Mouse (Mus musculus) gastrocnemius, adult 2 months (tissue): ENCODE measurements at regions not wholly inside any gene's neighbourhood (a gene's known extent, or its start where the extent isn't known, plus 50 kb on each side); places are given as distances from the start of the nearest gene placed in this dataset.

Experiments used
- DNase-seq: peaks from one replicate; pipeline ENCODE4 v3.0.0; 2022
- H3K27ac ChIP-seq: fragments of 200-600 bp; 2 replicates; pipeline ENCODE4 v1.8.1; 2022; ENCODE audit warnings: mild to moderate bottlenecking
- H3K4me3 ChIP-seq: fragments of 200-600 bp; 2 replicates; pipeline ENCODE4 v1.8.1; 2022; ENCODE audit warnings: mild to moderate bottlenecking, moderate library complexity
- CTCF ChIP-seq: fragments of 200-600 bp; IDR thresholded peaks from 2 replicates; pipeline ENCODE4 v1.8.1; 2022; ENCODE audit warnings: antibody characterized with exemption, mild to moderate bottlenecking, moderate library complexity
- intact Hi-C: fragments of 180-260 bp; cut with DNase I; formaldehyde crosslinking; loops from one replicate; pipeline ENCODE4 v1.15.1; 2025

DNA sequence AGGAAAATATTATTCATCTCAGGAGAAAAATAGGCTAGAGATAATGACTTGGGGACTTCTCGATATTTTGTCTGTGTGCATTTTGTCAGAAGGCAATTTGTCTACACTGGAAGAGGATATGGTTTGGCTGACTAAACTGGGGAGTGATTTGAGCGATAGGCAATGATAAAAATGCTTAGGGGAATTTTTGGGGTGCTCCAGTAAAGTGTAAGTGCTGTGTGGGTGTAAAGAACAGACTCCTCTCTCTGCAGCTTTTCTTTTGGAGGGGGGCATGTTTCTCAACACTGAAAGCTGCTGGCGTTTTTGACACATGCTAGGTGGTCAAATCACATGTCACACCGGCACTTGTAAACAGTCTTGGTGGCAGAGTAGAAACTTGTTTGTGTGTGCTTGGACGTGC is 171.4 kb downstream of the Kcnrg start:
- Histone ChIP-seq H3K4me3 (no peak overlapping the region), H3K27ac (no peak overlapping the region)
- no peak for DNase-seq
- intact Hi-C loops = no loop called here
- no peak for TF ChIP-seq CTCF

DNA sequence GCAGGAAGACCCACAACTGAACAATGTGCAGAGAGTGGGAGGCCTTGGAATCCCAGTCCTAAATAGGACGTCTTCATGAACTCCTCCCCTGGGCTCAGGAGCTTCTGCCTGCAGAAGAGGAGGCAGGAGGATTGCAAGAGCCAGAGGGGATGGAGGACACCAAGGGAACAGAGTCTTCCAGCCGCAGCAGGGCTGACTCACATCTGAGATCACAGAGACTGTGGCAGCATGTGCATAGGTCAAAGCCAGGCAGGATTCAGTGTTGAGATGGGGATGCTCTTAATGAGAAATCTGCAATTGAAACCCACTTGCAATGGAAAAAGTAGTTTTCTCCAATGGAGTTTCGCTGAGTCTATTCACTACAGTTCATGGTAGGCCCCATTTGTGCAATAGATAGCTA is 175.9 kb downstream of the Kcnrg start:
- Histone ChIP-seq H3K27ac (no peak overlapping the region), H3K4me3 (no peak overlapping the region)
- TF ChIP-seq CTCF = no peak
- DNase-seq = no peak
- intact Hi-C loops = no loop called here

DNA sequence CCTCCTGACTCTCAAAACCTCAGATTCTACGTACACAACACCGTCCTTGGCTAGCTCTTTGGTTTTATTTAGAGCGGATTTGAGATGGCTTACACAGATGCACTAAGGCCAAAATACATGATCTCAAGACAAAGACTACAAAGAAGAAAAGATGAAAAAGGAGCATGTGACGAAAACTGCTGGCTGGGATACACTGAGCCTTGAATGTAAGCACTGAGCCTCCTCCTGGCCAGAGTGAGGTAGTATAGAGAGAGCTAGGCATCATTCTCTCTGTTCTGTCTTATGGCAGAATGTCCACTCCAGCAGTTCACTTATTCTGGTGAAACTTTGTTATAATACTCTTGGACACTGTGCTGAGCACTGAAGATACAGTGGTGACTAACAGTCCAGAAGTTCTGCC is 177.4 kb downstream of the Kcnrg start:
- no peak for DNase-seq
- peak; percentile 9; the same call in 1 of the 2 replicates for TF ChIP-seq CTCF
- intact Hi-C loops = no loop called here
- Histone ChIP-seq H3K27ac (no peak overlapping the region), H3K4me3 (no peak overlapping the region)

DNA sequence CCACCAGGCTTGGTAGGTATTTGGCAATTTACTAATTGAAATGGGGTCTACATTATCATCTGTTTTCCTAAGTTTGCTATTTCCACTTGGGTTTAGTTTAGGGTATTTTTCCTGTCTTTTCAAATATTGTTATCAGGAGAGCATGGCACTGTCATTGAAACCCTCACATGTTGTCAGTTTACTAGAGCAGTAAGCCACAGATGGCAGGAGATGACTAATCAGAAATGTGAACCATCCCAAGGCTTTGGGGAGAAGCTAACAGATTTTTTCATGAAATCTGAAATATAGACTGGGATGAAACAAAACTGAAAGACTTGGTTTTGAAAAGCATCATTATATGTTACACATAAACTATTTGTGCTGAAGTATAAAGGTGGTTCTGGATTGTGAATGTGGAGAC is 178.8 kb downstream of the Kcnrg start:
- Histone ChIP-seq H3K4me3 (no peak overlapping the region), H3K27ac (no peak overlapping the region)
- intact Hi-C loops = no loop called here
- DNase-seq = no peak
- TF ChIP-seq CTCF = no peak

DNA sequence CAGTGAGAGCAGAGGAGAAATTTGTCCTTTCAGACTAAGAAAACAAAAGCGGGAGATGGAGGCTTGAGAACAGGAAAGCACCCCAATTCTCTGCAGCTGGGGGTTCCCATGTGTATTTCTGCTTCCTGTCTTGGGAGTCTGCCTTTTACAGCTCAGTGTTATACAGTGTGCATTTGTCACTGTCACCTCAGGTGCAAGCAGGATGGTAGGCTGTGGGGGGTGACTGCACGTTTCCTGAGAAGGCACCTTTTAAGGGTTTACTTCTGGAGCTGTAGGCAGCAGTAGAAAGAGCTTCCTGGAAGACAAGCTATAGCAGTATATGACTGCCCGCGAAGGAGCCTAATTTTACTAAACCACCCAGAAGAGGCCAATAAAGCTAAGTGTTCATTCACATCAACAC is 180.5 kb downstream of the Kcnrg start:
- Histone ChIP-seq H3K4me3 (no peak overlapping the region), H3K27ac (no peak overlapping the region)
- DNase-seq = no peak
- intact Hi-C loops = no loop called here
- TF ChIP-seq CTCF = no peak

DNA sequence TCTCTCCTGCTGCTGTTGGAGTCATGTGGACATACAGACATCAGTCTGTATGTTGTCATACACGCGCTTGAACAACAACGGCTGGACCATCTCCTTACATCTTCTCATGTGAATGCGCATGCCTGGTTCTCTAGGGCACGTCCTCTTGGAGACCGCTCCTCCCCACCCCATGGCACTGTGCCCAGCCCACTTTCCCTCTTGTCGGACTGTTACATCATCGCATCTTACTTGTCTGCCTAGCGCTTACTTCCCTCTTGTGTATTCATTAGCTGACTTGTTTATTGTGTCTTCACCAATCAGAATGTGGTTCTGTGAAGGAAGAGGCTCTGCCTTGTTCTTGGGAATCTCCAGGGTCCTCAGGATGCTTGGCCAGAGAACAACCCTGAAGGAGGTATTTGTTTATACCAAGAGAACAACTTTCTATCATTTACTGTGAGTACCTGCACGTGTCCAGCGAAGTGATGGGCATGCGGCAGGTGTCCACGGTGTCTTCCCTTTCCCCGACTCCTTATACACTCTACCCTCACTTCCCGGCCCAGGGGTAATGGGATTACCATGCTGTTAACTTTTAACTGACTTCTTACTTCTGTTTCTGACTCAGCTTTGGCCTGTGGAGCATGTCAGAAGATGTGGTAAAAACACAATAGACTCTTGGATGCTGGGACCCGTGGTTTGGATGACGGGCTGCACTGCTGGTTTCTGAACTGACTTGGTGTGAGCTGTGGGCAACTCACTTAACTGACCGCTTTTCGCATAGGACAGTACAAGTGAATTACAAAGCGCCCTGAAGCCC is 181.9 kb downstream of the Kcnrg start:
- intact Hi-C loops = no loop called here
- Histone ChIP-seq H3K27ac (no peak overlapping the region), H3K4me3 (peak overlapping the region; percentile 29)
- no peak for TF ChIP-seq CTCF
- peak; percentile 77 for DNase-seq

DNA sequence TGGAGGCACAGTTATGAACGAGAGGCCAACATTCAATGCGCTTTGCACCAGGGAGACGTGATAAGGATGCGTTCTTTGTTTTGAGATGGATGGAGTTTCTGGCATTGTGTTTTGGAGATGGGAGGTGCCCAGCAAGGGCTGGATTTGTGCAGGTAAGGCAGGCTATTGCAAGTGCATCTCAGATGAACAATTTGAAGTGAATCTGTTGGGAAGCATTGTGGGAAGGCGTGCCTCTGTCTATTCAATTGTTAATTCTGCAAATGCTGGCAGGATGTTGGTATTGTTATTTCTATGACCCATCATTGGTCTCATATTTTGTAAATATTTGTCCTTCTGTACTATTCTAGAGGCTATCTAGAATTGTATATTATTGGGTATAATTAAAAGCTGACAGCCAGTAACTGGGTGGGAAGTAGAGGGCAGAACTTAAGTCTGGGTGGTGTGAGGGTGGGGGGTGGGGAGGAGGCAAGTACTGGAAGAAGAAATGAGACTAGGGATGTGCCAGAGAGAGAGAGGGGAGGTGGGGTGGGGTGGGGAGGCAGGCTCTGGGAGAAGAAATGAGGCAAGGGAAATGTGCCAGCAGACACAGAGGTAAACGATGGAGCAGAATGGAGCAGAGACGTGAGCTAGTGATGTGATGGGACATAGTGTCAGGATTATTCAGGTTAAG is 188.9 kb downstream of the Kcnrg start:
- intact Hi-C loops = no loop called here

DNA sequence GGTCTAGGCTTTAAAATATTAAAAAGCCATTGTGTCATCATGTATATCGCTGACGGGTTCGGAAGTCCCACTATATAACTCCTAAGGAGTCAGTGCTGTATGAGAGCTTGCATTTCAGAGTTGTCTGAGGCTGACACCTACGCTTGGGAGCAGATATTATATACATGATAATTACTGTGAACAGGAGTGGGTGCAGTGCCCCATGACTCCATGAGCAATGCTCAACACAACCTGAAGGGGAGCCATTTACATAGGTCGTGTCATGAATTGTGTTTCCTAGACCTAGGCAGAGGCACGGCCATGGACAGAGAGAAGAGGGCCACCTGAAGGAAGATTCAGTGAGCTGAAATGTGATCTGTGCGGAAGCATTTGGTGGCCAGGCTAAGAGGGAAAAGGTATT is 189.4 kb downstream of the Kcnrg start:
- TF ChIP-seq CTCF = no peak
- no peak overlapping the region for H3K27ac ChIP-seq
- no peak overlapping the region for H3K4me3 ChIP-seq
- DNase-seq = no peak
- intact Hi-C loops = no loop called here

More for the DNA sequence above, 188.9 kb downstream of the Kcnrg start:
- no peak for DNase-seq
- Histone ChIP-seq H3K27ac (no peak overlapping the region), H3K4me3 (no peak overlapping the region)
- TF ChIP-seq CTCF = no peak

DNA sequence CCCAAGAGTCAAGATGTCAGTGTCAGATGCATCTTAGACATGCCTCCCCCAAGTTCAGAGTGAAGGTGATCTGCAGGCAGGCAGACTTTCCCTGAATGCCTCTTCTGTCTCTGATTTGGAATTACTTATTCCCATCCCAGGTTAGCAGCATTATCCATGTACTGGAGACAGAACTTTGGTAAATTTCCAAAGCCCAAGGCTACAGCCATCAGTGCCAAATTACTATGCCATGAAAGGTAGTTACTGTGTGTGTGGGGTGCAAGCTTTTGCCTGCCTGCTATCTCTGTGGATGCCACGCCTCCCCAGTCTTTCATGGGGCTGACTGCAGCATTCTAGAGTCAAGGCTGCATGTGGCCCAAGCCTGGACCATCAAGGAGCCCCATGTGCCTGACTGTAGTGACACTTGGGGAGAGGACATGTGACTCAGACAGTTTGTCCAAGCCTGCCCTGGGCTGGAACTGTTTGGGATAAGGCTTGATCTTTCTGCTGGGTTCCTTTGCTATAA is 196.2 kb downstream of the Kcnrg start:
- no peak for TF ChIP-seq CTCF
- intact Hi-C loops = no loop called here
- no peak for DNase-seq

DNA sequence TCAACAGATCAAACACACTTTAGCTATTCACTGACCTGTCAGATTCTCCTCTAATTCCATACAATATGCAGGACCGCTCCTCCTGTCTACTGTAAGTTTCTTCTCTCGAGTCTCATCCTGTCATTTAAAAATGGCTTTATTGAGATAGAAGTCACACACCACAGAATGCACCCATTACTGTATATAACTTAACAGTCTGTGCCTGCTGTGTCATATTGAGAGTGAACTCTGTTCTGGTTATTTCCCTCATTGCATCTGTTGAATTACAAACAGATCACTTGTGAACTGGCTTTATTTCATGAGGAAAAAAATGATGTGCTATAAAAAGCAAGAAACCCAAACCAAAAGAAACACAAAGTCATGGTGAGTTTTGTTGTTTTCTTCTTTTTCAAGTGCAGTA is 198.2 kb downstream of the Kcnrg start:
- no peak overlapping the region for H3K27ac ChIP-seq
- no peak for DNase-seq
- TF ChIP-seq CTCF = no peak
- intact Hi-C loops = no loop called here
- no peak overlapping the region for H3K4me3 ChIP-seq

More for the DNA sequence above, 196.2 kb downstream of the Kcnrg start:
- Histone ChIP-seq H3K4me3 (no peak overlapping the region), H3K27ac (no peak overlapping the region)

DNA sequence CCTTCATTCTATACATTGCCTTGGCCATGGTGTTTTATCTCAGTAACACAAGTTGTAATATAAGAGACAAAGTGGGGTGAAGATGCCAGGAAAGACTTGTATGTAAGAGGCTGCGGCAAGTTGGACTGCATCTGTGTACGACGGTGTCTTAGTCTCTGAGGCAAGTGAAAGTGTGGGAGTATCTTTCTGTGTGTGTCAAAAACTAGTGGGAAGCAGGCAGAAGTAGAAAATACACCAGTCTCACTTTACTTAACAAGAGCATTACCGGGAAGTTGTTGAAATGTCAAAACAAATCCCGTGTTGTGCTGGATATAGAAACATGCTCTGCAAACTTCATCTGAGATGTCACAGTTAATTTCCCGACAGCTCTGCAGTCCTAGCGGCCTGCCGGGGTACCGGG is 200.9 kb downstream of the Kcnrg start:
- TF ChIP-seq CTCF = no peak

DNA sequence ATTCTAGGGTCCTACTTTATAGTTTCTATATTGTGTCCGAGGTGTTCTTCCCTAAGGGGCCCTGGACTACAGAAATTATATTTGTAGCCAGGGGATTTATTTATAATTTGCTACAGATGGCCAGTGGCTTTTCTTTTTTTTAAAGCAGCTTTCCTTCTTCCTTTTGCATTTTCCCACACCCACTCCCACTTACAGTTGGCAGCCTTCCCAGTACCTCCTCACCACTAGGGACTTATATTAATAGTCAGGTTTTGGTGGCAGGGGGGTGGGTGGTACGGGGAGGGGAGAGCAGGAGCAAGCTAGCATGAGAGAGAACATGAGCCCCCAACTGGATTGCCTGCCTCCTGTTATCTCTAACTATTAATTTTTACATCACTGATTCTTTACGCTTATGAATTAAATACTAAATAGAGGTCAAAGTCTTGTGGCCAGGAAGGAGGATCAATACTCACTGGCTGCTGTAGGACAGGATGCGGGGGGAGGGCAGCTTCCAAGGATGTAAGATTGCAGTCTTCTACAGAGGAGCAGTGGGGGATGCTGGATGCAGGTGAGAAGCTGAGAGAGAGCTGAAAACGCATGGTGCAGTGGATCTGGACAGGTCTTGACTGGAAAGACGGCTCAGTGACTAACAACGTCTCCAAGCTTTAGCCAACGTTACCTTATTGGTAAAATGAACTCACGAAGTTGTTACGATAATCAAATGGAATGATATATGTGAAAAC is 202.6 kb downstream of the Kcnrg start:
- intact Hi-C loops = no loop called here
- H3K27ac ChIP-seq = no peak overlapping the region
- TF ChIP-seq CTCF = no peak
- DNase-seq = no peak
- no peak overlapping the region for H3K4me3 ChIP-seq

More for the DNA sequence above, 200.9 kb downstream of the Kcnrg start:
- no peak for DNase-seq
- no peak overlapping the region for H3K27ac ChIP-seq
- intact Hi-C loops = no loop called here
- no peak overlapping the region for H3K4me3 ChIP-seq

DNA sequence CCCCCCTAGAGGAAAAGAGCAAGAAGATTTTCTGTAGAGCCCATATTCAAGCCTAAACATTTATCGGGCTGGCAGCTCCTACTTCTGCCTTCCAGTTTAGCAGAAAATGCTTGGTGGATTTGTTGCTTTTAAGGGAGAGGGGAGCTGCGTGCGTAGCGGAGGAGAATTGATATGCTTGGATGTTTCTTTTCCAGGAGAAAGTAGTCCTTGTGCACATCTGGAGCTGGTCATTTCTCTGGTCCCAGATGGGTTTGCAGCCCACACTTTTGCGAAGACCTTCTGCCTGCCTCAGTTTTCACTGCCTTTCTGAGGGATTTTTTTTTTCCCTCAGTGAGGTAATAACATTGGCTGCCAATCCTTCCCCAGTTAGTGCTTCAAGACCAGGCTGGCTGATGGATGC is 203.6 kb downstream of the Kcnrg start:
- no peak overlapping the region for H3K27ac ChIP-seq
- TF ChIP-seq CTCF = no peak
- no peak for DNase-seq
- H3K4me3 ChIP-seq = no peak overlapping the region
- intact Hi-C loops = no loop called here
